Mouse (Mus musculus): Measurements from ENCODE around the gene Boll.

GRCm38 (mm10) chr1:55238496-55238895 lies 124.8 kb downstream of the Boll start:
- TF ChIP-seq CHD2 (IDR thresholded peaks at IDR 0.05; ENCODE audit: low read length) (no peak), CTCF (conservative IDR thresholded peaks at IDR 0.05 in 1 of 2, IDR thresholded peaks at IDR 0.05 in 1 of 2; ENCODE audit: low read depth in 2 of 2, low read length in 2 of 2) (no peak), EP300 (IDR thresholded peaks at IDR 0.05; ENCODE audit: low read length) (no peak), ZMIZ1 (IDR thresholded peaks at IDR 0.05; ENCODE audit: low read depth, low read length) (no peak), TBP (conservative IDR thresholded peaks at IDR 0.05; ENCODE audit: low read depth, low read length) (no peak), MXI1 (IDR thresholded peaks at IDR 0.05; ENCODE audit: low read depth, low read length) (no peak), POLR2A (IDR thresholded peaks at IDR 0.05; ENCODE audit: low read depth, low read length) (no peak), MYC (IDR thresholded peaks at IDR 0.05; ENCODE audit: low read depth, low read length) (no peak), GABPA (IDR thresholded peaks at IDR 0.05; ENCODE audit: insufficient replicate concordance, low read depth, low read length) (no peak), USF2 (conservative IDR thresholded peaks at IDR 0.05; ENCODE audit: low read depth, low read length) (no peak), ELF1 (IDR thresholded peaks at IDR 0.05; ENCODE audit: low read depth, low read length) (no peak), JUND (conservative IDR thresholded peaks at IDR 0.05; ENCODE audit: low read depth, low read length) (no peak)

Measured in CH12.LX (cell line).